Mouse (Mus musculus): ENCODE data around the gene Ssx2ip. TPM values are rescaled to one million over a fixed set of nuclear protein-coding genes. Genes with fewer than 3 reads are reported as not detected.
"Not testable (repeated sequence)": the region's sequence is repeated elsewhere in the genome, so short reads cannot be mapped to it uniquely, and the experiment has no call there.

Ssx2ip gene
- polyA plus RNA-seq, 1 experiment from 2014 or later = 20.2 TPM

DNA sequence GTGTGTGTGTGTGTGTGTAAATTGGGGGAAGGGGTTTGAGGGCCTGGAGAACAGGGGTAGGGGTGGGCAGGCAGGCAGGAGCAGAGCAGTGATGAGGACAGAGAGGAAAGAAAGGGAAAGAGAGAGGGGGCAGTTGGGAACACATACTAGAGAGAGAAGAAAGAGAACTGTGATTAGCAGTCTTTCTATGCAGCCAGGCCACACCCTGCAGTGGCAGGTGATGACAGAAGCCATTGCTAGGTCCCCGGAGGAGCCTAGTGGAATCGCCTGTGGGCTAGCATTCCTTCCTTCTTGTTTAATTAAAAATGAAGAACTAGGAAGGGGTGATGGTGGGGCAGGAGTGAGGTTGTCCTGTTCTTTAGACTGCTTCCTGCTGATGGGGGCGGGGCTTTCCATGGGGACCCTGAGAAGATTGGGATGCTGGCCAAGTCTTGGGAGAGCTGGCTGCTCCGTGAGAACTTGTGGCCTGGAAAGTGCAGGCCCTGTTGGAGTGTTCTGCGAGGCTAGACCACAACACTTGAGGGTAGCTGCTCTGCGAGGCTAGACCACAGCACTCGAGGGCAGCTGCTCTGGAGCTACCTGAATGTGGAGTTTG is 20.0 kb downstream of the Ssx2ip start:
- no peak overlapping the region for H3K4me3 ChIP-seq
- peaks cover 11% of the 10 kb centered on the region; the same call in 1 of the 2 replicates for H3K4me1 ChIP-seq (replicated peaks)
- H3K9me3 ChIP-seq = no peaks in the 10 kb centered on the region
- H3K36me3 ChIP-seq = peaks cover 78% of the 10 kb centered on the region
- DNase-seq (ENCODE audit: low spot score) = no peak
- 79% methylated on average over 7 of the region's 7 CpGs for WGBS
- no peak overlapping the region for H3K27ac ChIP-seq
- H3K27me3 ChIP-seq (ENCODE audit: insufficient read depth, poor library complexity, severe bottlenecking) = no peaks in the 10 kb centered on the region

DNA sequence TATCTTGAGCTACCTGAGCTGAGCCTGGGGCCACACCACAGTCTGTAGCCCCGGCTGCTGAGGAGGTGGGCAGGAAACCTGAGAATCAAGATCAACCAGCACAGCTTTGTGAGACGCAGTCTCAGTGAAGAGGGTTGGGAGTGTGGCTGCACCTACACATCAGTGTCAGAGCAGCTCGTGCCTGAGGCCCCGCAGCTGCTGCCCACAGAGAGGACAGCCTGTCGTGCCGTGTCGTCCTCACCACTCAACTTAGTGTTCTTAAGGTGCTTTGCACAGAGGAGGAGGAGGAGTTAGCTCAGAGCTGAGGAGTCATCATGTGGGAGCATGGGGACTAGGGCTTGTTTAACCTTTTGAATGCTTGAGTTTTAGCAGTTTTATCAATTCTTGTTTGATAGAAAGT is 21.5 kb downstream of the Ssx2ip start:
- peaks cover 11% of the 10 kb centered on the region; the same call in 1 of the 2 replicates for H3K4me1 ChIP-seq (replicated peaks)
- H3K27ac ChIP-seq = no peak overlapping the region
- 73% methylated on average over 7 of the region's 7 CpGs for WGBS
- H3K27me3 ChIP-seq (ENCODE audit: insufficient read depth, poor library complexity, severe bottlenecking) = no peaks in the 10 kb centered on the region
- H3K9me3 ChIP-seq = no peaks in the 10 kb centered on the region
- H3K4me3 ChIP-seq = no peak overlapping the region
- no peak for DNase-seq (ENCODE audit: low spot score)
- H3K36me3 ChIP-seq = peaks cover 74% of the 10 kb centered on the region

DNA sequence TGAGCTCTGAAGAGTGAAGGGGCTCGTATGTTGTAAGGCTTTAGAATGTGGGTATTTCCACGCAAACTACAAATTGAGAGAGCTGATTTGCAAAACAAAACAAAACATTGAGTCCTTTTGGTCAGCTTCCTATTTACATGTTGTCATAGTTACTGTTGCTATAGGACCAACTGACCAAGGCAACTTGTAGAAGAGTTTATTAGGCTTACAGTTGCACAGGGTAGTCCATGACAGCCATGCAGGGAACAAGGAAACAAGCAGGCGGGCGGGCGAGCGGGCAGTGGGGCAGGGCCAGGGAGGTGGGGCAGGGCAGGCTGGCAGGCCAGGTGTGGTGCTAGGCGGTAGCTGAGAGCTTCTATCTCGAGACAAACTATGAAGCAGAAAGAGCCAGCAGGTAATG is 22.0 kb downstream of the Ssx2ip start:
- Histone ChIP-seq H3K9me3 (no peaks in the 10 kb centered on the region), H3K27ac (no peak overlapping the region), H3K4me1 (replicated peaks) (peaks cover 11% of the 10 kb centered on the region; the same call in 1 of the 2 replicates), H3K27me3 (ENCODE audit: insufficient read depth, poor library complexity, severe bottlenecking) (no peaks in the 10 kb centered on the region), H3K4me3 (no peak overlapping the region), H3K36me3 (peaks cover 75% of the 10 kb centered on the region)
- DNase-seq (ENCODE audit: low spot score) = no peak
- WGBS = 85% methylated on average over 8 of the region's 8 CpGs

- 92% methylated on average over 11 of the region's 11 CpGs for WGBS
- not testable (repeated sequence) for H3K9me3 ChIP-seq; H3K27ac ChIP-seq; DNase-seq (ENCODE audit: low spot score); H3K27me3 ChIP-seq (ENCODE audit: insufficient read depth, poor library complexity, severe bottlenecking); H3K4me1 ChIP-seq (replicated peaks); H3K4me3 ChIP-seq
- peaks cover 92% of the 10 kb centered on the region for H3K36me3 ChIP-seq
These were observed 28.6 kb downstream of the Ssx2ip start for GRCm38 (mm10) chr3:146433063-146433462.

- DNase-seq (ENCODE audit: low spot score) = no peak
These were observed 29.4 kb downstream of the Ssx2ip start for GRCm38 (mm10) chr3:146433681-146434350.

GRCm38 (mm10) chr3:146434686-146435085 is 30.2 kb downstream of the Ssx2ip start:
- H3K4me1 ChIP-seq (replicated peaks) = no peaks in the 10 kb centered on the region
- H3K36me3 ChIP-seq = peaks cover 84% of the 10 kb centered on the region
- no peak overlapping the region for H3K27ac ChIP-seq
- DNase-seq (ENCODE audit: low spot score) = no peak
- 91% methylated on average over 8 of the region's 8 CpGs for WGBS
- no peaks in the 10 kb centered on the region for H3K9me3 ChIP-seq
- no peak overlapping the region for H3K4me3 ChIP-seq
- no peaks in the 10 kb centered on the region for H3K27me3 ChIP-seq (ENCODE audit: insufficient read depth, poor library complexity, severe bottlenecking)

More at GRCm38 (mm10) chr3:146433681-146434350, 29.4 kb downstream of the Ssx2ip start:
- H3K36me3 ChIP-seq = peaks cover 92% of the 10 kb centered on the region
- no peak overlapping the region for H3K4me3 ChIP-seq
- H3K27ac ChIP-seq = no peak overlapping the region
- WGBS = 89% methylated on average over 14 of the region's 14 CpGs
- H3K27me3 ChIP-seq (ENCODE audit: insufficient read depth, poor library complexity, severe bottlenecking) = no peaks in the 10 kb centered on the region
- no peaks in the 10 kb centered on the region for H3K4me1 ChIP-seq (replicated peaks)
- no peaks in the 10 kb centered on the region for H3K9me3 ChIP-seq

- H3K4me1 ChIP-seq (replicated peaks) = no peaks in the 10 kb centered on the region
- H3K9me3 ChIP-seq = no peaks in the 10 kb centered on the region
- DNase-seq (ENCODE audit: low spot score) = no peak
- H3K27me3 ChIP-seq (ENCODE audit: insufficient read depth, poor library complexity, severe bottlenecking) = no peaks in the 10 kb centered on the region
- no peak overlapping the region for H3K27ac ChIP-seq
- WGBS = 93% methylated on average over 11 of the region's 11 CpGs
- H3K36me3 ChIP-seq = peaks cover 88% of the 10 kb centered on the region
- no peak overlapping the region for H3K4me3 ChIP-seq
These were observed 31.1 kb downstream of the Ssx2ip start for GRCm38 (mm10) chr3:146435533-146435932.

DNA sequence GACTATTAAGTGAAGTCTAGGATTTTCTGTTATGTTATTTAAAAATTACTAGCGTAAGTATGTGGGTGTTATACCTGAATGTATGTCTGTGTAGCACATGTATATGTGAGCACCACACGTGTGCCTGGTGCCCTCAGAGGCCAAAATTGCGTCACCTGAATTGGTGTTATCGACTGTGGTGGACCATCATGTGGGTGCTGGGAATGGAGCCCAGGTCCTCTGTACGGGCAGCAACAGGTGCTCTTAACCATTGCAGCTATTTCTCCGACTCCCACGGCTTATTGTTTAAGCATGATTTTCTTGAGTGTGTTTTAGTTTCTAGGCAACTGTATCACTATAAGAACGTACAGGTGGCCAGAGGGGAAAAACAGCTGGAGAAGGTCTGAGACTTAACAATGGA is 31.7 kb downstream of the Ssx2ip start:
- WGBS = 93% methylated on average over 8 of the region's 8 CpGs
- Histone ChIP-seq H3K4me1 (replicated peaks) (no peaks in the 10 kb centered on the region), H3K4me3 (no peak overlapping the region), H3K27ac (no peak overlapping the region), H3K27me3 (ENCODE audit: insufficient read depth, poor library complexity, severe bottlenecking) (no peaks in the 10 kb centered on the region), H3K36me3 (peaks cover 84% of the 10 kb centered on the region), H3K9me3 (no peaks in the 10 kb centered on the region)
- no peak for DNase-seq (ENCODE audit: low spot score)

DNA sequence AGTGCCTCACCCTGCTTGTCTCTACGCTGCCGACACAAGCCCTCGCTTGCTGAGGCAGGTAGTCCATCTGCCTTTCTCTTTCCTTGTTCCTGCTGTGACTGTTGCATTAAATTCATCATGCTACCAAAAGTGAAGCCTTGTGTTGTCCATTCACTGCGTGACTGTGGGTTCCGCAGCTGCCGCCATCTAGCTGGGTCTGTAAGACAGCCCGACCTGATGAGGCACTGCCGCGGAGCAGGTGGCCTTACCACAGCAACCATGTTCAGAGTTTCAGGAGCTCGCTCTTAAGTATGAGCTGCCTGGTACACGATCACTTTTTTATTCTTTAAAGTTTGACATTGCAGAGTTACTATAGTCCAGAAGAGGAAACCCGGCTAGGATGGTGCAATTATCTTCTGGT is 35.6 kb downstream of the Ssx2ip start:
- H3K9me3 ChIP-seq = no peaks in the 10 kb centered on the region
- no peak for DNase-seq (ENCODE audit: low spot score)
- H3K36me3 ChIP-seq = peaks cover 52% of the 10 kb centered on the region
- H3K27ac ChIP-seq = no peak overlapping the region
- 94% methylated on average over 12 of the region's 12 CpGs for WGBS
- H3K4me3 ChIP-seq = no peak overlapping the region
- H3K4me1 ChIP-seq (replicated peaks) = no peaks in the 10 kb centered on the region
- H3K27me3 ChIP-seq (ENCODE audit: insufficient read depth, poor library complexity, severe bottlenecking) = no peaks in the 10 kb centered on the region

DNA sequence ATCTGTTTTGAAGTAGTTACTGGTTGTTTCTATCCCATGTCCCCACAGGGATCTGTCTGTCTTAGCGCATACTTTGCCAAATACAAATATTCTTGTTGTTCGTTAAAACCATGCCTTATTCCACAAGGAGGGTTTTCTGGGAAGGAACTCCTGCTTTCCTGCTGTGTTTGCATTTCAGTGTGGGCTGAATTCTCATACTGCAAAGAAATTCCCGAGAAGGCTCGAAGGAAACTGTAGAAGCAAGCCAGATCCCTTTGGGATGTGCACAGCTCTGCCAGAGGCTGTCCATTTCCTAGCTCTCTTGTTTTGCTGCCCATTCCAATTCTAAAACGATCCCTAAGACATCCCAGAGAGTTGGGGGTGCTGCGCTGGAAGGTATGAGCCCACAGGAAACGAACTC is 36.0 kb downstream of the Ssx2ip start:
- Histone ChIP-seq H3K9me3 (no peaks in the 10 kb centered on the region), H3K4me1 (replicated peaks) (no peaks in the 10 kb centered on the region), H3K27ac (no peak overlapping the region), H3K36me3 (peaks cover 54% of the 10 kb centered on the region), H3K27me3 (ENCODE audit: insufficient read depth, poor library complexity, severe bottlenecking) (no peaks in the 10 kb centered on the region), H3K4me3 (no peak overlapping the region)
- DNase-seq (ENCODE audit: low spot score) = no peak
- WGBS = 87% methylated on average over 7 of the region's 7 CpGs

- 90% methylated on average over 7 of the region's 7 CpGs for WGBS
- peaks cover 41% of the 10 kb centered on the region for H3K36me3 ChIP-seq
These were observed 38.0 kb downstream of the Ssx2ip start for GRCm38 (mm10) chr3:146442484-146442883.

GRCm38 (mm10) chr3:146442936-146443335 is 38.5 kb downstream of the Ssx2ip start:
- no peak for DNase-seq (ENCODE audit: low spot score)
- H3K4me3 ChIP-seq = no peak overlapping the region
- H3K9me3 ChIP-seq = no peaks in the 10 kb centered on the region
- no peaks in the 10 kb centered on the region for H3K4me1 ChIP-seq (replicated peaks)
- no peaks in the 10 kb centered on the region for H3K27me3 ChIP-seq (ENCODE audit: insufficient read depth, poor library complexity, severe bottlenecking)
- WGBS = 93% methylated on average over 8 of the region's 8 CpGs
- H3K27ac ChIP-seq = no peak overlapping the region
- peaks cover 37% of the 10 kb centered on the region for H3K36me3 ChIP-seq

More at GRCm38 (mm10) chr3:146442484-146442883, 38.0 kb downstream of the Ssx2ip start:
- Histone ChIP-seq H3K9me3 (no peaks in the 10 kb centered on the region), H3K27me3 (ENCODE audit: insufficient read depth, poor library complexity, severe bottlenecking) (no peaks in the 10 kb centered on the region), H3K4me3 (no peak overlapping the region), H3K4me1 (replicated peaks) (no peaks in the 10 kb centered on the region), H3K27ac (no peak overlapping the region)
- DNase-seq (ENCODE audit: low spot score) = no peak

- H3K9me3 ChIP-seq = no peaks in the 10 kb centered on the region
- no peak overlapping the region for H3K4me3 ChIP-seq
- peaks cover 32% of the 10 kb centered on the region for H3K36me3 ChIP-seq
- no peaks in the 10 kb centered on the region for H3K4me1 ChIP-seq (replicated peaks)
- H3K27ac ChIP-seq = no peak overlapping the region
- H3K27me3 ChIP-seq (ENCODE audit: insufficient read depth, poor library complexity, severe bottlenecking) = no peaks in the 10 kb centered on the region
- WGBS = 92% methylated on average over 7 of the region's 7 CpGs
- DNase-seq (ENCODE audit: low spot score) = no peak
These were observed 38.9 kb downstream of the Ssx2ip start for GRCm38 (mm10) chr3:146443380-146443779.
